13 mouse cellular contexts compared by ENCODE assay signal in genomic region chr7:100310290-100310689, GRCm38 (mm10). TPM values are rescaled to one million over a fixed set of nuclear protein-coding genes. Genes with fewer than 3 reads are reported as not detected.
DNase-seq lines count a peak whose midpoint lies in the region; ATAC-seq and TF ChIP-seq lines count a peak whose summit lies in the region.
"Had no signal": no experiment of that assay in that cellular context is flagged by ENCODE, and none has a peak within 500 bp of the region (broad histone marks: within the 10 kb centered on the region; RNA-seq: fewer than 3 reads in every experiment).

No protein-coding gene starts in this region.

- H3K4me1 ChIP-seq in embryonic facial prominence, embryonic 12.5 days = peaks cover 25% of the 10 kb centered on the region
- peaks cover 23% of the 10 kb centered on the region for H3K4me1 ChIP-seq in embryonic facial prominence, embryonic 10.5 days
- no peaks in the 10 kb centered on the region for H3K4me1 ChIP-seq in thymus, adult 2 months (replicated peaks; ENCODE audit: control insufficient read depth, insufficient read depth, low read length)
- H3K4me1 ChIP-seq in midbrain, embryonic 15.5 days = peaks cover 43% of the 10 kb centered on the region

- DNase-seq in embryonic facial prominence, embryonic 10.5 days (ENCODE audit: low spot score) = no peak
- peak; percentile 62 for DNase-seq in thymus, adult 2 months
- DNase-seq in thymus, postnatal 0 days (ENCODE audit: low spot score) = no peak
- no peak for DNase-seq in cerebellum, adult 9-10 months
- DNase-seq in frontal cortex, adult 2 months (ENCODE audit: extremely low spot score in 1 of 2, low spot score in 1 of 2) = no peak
- DNase-seq: adrenal gland, postnatal 36 days; cerebellum, adult 11 months; embryo, embryonic 11 days; kidney, adult 2 months; lung, postnatal 4 days had no signal

- WGBS in embryonic facial prominence, embryonic 12.5 days = 73% methylated on average over 12 of the region's 12 CpGs
- WGBS in embryonic facial prominence, embryonic 10.5 days = 84% methylated on average over 12 of the region's 12 CpGs
- WGBS in thymus, adult 2 months = 28% methylated on average over 12 of the region's 12 CpGs
- 73% methylated on average over 12 of the region's 12 CpGs for WGBS in midbrain, embryonic 15.5 days

- no peak overlapping the region for H3K4me3 ChIP-seq in embryonic facial prominence, embryonic 12.5 days
- H3K4me3 ChIP-seq in embryonic facial prominence, embryonic 10.5 days = no peak overlapping the region
- no peak overlapping the region for H3K4me3 ChIP-seq in thymus, adult 2 months (ENCODE audit: control insufficient read depth, insufficient read depth, low read length)
- no peak overlapping the region for H3K4me3 ChIP-seq in midbrain, embryonic 15.5 days

- peak overlapping the region; percentile 71; the same call in 1 of the 2 replicates for H3K27ac ChIP-seq in embryonic facial prominence, embryonic 12.5 days
- no peak overlapping the region for H3K27ac ChIP-seq in embryonic facial prominence, embryonic 10.5 days (replicated peaks)
- H3K27ac ChIP-seq in thymus, adult 2 months (ENCODE audit: control insufficient read depth, insufficient read depth, low read length) = no peak overlapping the region
- H3K27ac ChIP-seq in midbrain, embryonic 15.5 days = peak overlapping the region; percentile 82

- H3K9ac ChIP-seq in embryonic facial prominence, embryonic 12.5 days = no peak overlapping the region; the same call in 1 of the 2 replicates
- H3K9ac ChIP-seq in midbrain, embryonic 15.5 days = no peak overlapping the region

- no peak for TF ChIP-seq POLR2A in thymus, adult 2 months (IDR thresholded peaks at IDR 0.05; ENCODE audit: control insufficient read depth, extremely low read depth, insufficient read depth, low read length, poor library complexity)

- H3K36me3 ChIP-seq in embryonic facial prominence, embryonic 12.5 days = peaks cover 5% of the 10 kb centered on the region; the same call in 1 of the 2 replicates
- no peaks in the 10 kb centered on the region for H3K36me3 ChIP-seq in embryonic facial prominence, embryonic 10.5 days (replicated peaks)
- H3K36me3 ChIP-seq in thymus, adult 2 months (ENCODE audit: control insufficient read depth, insufficient read depth, low read length) = no peaks in the 10 kb centered on the region
- no peaks in the 10 kb centered on the region for H3K36me3 ChIP-seq in midbrain, embryonic 15.5 days (replicated peaks)

- TF ChIP-seq CTCF in thymus, adult 2 months (IDR thresholded peaks at IDR 0.05; ENCODE audit: borderline replicate concordance, control insufficient read depth, extremely low read depth, insufficient read depth, low read length, poor library complexity) = no peak

- no peak for ATAC-seq in embryonic facial prominence, embryonic 12.5 days (ENCODE audit: insufficient number of reproducible peaks, insufficient read depth, low FRiP score, low TSS enrichment)
- ATAC-seq in midbrain, embryonic 15.5 days (replicated peaks) = no peak
- no peak for ATAC-seq in megakaryocyte-erythroid progenitor cell, adult 5-6 weeks (replicated peaks; ENCODE audit: low FRiP score, low TSS enrichment, poor library complexity, severe bottlenecking)

- H3K27me3 ChIP-seq in embryonic facial prominence, embryonic 12.5 days = no peaks in the 10 kb centered on the region
- no peaks in the 10 kb centered on the region for H3K27me3 ChIP-seq in embryonic facial prominence, embryonic 10.5 days (replicated peaks; ENCODE audit: low read depth, poor library complexity, severe bottlenecking)
- no peaks in the 10 kb centered on the region for H3K27me3 ChIP-seq in thymus, adult 2 months (ENCODE audit: control insufficient read depth, insufficient read depth, low read length)
- H3K27me3 ChIP-seq in midbrain, embryonic 15.5 days (replicated peaks) = no peaks in the 10 kb centered on the region

- H3K9me3 ChIP-seq in embryonic facial prominence, embryonic 12.5 days = no peaks in the 10 kb centered on the region
- H3K9me3 ChIP-seq in embryonic facial prominence, embryonic 10.5 days = no peaks in the 10 kb centered on the region
- no peaks in the 10 kb centered on the region for H3K9me3 ChIP-seq in midbrain, embryonic 15.5 days

- no peak overlapping the region for H3K4me2 ChIP-seq in embryonic facial prominence, embryonic 12.5 days (replicated peaks)
- H3K4me2 ChIP-seq in midbrain, embryonic 15.5 days = no peak overlapping the region

RNA-seq across cellular contexts. Expression of gene P4ha3, which starts 25.0 kb away (rescaled TPM):
- 15.5 and 16.6 TPM in 2 replicates for polyA plus RNA-seq in embryonic facial prominence, embryonic 12.5 days (2016; fragmentation: Nextera tagmentation; extraction: Ambion mirVana)
- 1.6 and 2.3 TPM in 2 replicates for polyA plus RNA-seq in embryonic facial prominence, embryonic 10.5 days (2016; fragmentation: Nextera tagmentation; extraction: Ambion mirVana)
- polyA plus RNA-seq in thymus, adult 2 months (2012; rRNA removed) = 8.5 and 9.3 TPM in 2 replicates
- polyA plus RNA-seq in thymus, postnatal 0 days (2015; fragmentation: Nextera tagmentation; extraction: Ambion mirVana) = 2.7 and 3.0 TPM in 2 replicates
- polyA plus RNA-seq in midbrain, embryonic 15.5 days (2015; fragmentation: Nextera tagmentation; extraction: Ambion mirVana) = 6.5 and 6.8 TPM in 2 replicates
- total RNA-seq in megakaryocyte-erythroid progenitor cell, adult 5-6 weeks (2014; fragmentation: Nextera tagmentation) = not detected in 2 replicates
- total RNA-seq in megakaryocyte-erythroid progenitor cell, adult 5-6 weeks (2017) = 0.38 TPM in 1 of 2 replicates, not detected in the other
- polyA plus RNA-seq in frontal cortex, adult 2 months (2012; rRNA removed) = 4.7 and 4.8 TPM in 2 replicates

Comparison
In these comparisons a context has a peak if more than half of its experiments do, and no peak if none do; other contexts are left out.
1. H3K27ac ChIP-seq: peak in embryonic facial prominence, embryonic 12.5 days (single experiment) and midbrain, embryonic 15.5 days (single experiment); none in embryonic facial prominence, embryonic 10.5 days (single experiment) and thymus, adult 2 months (single experiment).